Mouse (Mus musculus): ENCODE results near the gene Mrps24. TPM values are rescaled to one million over a fixed set of nuclear protein-coding genes. Genes with fewer than 3 reads are reported as not detected.

Mrps24 gene
- 10 to 100 TPM; 90.3 to 93.2 TPM for total RNA-seq (2021)

DNA sequence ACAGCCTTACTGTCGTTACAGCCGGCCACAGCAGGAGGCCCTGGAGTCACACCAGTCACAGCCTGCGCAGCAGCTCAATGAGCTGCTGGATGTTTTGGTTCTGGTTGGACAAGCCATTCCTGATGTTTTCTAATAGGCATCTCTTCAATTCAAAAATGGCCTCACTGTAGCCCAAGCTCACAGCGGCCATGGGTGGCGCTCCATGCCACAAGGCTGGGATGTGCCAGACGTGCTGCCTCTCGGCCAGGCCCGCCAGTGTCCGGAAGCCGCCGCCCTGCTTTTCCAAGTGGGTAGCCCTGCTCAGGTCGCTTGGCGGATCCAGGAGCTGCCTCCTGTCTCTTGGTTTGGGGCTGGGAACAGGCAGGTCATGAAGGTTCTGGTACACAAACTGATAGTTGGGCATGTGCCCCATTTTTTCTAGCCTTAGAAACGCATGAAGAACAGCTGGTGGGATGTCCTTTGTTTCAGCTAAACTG is at the start of gene Mrps24:
Gene Mrps24, minus strand, starts transcription at position 51 of the 476 bp plus-strand sequence.
- intact Hi-C loops (cut with DNase I): no loop called here
- no peak for DNase-seq

DNA sequence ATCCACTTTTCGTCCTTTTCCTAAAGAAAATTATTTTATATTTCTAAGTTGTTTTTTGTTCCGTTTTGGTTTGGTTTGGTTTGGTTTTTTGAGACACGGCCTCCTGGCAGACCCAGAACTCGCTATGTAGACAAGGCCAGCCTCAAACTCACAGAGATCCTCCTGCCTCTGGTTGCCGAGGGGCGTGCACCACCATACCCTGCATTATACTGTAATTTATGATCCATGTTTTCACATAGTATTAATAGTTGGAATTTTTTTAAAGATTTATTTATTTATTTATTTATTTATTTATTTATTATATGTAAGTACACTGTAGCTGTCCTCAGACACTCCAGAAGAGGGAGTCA is 47.1 kb upstream of the Mrps24 start:
- intact Hi-C loops (cut with DNase I): no loop called here
- DNase-seq: no peak

DNA sequence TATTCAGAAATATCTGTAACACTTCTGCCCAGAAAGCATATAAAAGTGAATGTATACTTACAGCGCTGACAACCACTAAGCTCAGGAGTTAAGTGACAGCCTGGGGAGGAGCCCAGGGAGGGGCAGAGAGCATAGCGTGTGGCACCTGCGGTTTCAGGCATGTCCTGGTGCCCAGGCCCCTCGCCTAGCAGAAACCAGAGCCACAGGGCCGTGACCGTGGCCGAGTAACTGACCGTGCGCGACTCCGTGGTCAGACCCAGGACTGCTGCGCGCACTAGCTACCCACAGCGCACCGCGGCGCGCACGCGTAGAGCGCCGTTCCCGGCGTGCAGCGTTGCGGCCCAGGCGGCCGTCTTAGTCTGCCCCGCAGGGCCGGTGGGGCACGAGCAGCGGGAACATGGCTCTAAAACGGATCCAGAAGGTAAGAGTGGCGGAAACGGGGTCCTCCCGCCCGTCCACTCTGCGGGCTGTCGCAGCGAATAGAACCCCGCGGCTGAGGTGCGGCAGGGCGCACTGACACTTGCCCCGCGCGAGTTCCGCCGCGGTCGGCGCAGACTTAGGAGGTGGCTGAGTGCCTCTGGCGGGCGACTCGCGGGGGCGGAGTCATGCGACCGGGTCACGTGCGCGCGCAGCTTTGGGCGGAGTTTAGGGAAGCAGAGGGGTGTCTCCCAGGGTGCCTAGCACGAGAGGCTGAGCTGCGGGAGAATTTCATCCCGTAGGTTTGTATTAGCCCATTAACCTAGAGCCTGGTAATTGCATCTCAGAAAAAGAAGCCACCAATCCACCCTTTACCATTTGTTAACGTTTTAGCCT is 46.5 kb upstream of the Mrps24 start, which contains the start of gene Urgcp:
Gene Urgcp, minus strand, starts transcription at position 557 of the 813 bp plus-strand sequence.
- intact Hi-C loops (cut with DNase I): no loop called here
- peak; percentile 94 for DNase-seq

DNA sequence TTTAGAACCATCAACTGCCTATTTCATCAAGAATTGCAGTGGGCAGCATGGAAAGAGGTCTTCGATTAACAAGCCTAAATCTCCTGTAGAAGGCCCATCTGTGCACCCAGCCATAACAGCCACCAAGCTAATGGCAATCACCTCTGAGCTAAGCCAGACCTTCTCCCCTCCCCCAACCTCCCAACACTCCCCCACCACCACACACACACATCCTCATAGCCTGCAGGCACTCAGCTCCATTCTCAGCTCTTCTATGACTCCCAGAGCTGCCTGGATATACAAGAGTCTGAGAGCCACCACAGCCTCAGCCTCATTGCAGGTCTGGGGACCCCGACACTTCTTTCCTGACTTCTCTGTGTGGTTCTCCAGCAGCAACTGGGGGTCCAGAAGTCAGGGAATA is 38.3 kb upstream of the Mrps24 start:
- intact Hi-C loops (cut with DNase I): no loop called here
- DNase-seq: no peak

DNA sequence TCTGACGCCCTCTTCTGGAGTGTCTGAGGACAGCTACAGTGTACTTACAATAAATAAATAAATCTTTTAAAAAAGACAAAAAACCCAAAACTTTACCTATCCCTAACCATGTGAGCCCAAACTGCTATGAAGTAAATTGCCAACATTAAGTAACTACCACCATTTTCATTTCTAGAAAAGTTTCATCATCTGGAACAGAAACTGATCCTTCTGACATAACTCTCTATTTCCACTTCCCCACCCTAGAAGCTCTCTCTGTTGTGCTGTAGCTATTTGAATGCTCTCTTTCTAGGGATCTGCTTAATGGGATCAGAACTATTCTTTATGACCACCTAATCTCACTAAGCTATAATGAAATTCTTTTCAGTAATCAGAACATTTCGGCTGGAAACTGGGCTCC is 29.5 kb upstream of the Mrps24 start:
- intact Hi-C loops (cut with DNase I): no loop called here
- DNase-seq: no peak

DNA sequence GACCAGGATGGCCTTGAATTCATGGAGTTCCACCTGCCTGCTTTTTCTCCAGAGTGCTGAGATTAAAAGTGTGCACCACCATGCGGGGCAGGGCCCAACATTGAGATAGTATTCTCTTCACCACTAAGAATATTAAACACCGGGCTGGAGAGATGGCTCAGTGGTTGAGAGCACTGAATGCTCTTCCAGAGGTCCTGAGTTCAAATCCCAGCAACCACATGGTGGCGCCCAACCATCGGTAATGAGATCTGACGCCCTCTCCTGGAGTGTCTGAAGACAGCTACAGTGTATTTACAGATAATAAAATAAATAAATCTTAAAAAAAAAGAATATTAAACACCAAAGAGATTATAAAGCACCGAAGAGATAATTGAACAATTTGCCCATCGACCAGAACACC is 26.6 kb upstream of the Mrps24 start:
- no peak for DNase-seq
- intact Hi-C loops (cut with DNase I): no loop called here

DNA sequence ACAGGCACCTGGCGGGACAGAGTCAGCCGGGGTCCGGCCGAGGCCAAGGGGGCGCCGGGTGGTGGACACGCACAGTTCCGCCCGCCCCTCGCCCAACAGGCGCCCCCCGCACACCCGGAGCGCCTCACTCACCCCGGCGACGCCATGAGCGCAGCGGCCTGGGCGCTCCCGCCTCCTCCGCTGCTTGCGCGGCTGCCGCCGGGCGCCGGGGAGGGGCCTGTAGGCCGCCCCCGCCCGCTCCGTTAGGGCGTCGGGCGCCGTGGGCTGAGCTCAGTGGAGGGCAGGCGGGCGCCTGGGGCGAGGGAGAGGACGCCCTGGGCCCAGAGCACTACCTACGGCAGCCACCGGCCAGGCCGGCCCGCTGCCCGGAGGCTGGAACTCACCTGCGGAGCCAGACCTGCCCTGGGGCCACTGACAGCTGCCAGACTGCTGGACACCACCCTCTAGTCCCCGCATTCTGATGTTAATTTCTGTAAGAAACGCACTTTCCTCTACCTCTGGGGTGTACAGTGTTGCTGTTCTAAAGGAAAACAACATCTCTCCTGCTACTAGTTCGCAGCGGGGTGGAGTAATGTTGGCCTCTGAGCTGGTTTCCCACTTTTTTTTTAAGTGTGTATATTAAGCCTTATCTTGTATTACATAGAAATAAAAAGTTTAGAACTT is 25.6 kb upstream of the Mrps24 start:
- DNase-seq: peak; percentile 52
- intact Hi-C loops (cut with DNase I): no loop called here

DNA sequence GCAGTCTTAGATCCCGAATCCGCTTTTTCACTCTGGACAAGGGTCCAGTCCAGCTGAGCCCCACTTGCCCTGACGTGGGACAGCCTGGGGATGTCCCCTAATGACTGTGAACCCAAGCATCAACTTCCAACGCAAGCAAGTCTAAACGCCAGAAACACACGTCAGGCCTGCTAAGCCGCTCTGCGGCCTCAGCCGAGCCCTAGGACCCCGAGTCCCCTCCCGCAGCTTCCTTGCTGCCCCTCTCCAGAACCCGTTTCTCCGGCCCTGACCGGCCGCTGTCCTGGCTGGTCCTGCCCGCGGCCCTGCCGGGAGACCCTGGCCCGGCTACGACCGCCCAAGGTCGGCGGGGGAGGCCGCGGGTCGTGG is 25.1 kb upstream of the Mrps24 start:
- intact Hi-C loops (cut with DNase I): no loop called here
- DNase-seq: peak; percentile 34

DNA sequence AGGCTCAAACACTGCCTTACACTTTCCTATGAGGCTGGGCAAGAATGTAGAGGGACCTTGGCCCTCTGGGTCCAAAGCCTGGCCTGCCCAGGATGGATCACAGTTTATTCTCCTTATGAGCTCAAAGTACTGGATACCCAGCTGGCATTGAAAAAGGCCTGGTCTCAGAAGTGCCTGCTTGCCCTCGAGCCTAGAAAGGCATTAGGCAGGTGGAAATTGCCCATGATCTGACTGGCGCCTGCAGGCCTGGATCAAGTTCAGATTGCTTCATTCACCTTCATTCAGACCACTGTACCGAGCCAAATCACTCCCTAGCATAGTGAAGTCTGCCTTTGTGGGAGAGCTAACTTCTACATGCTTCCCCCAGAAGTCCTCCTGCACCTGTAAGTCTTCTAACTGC is 24.4 kb upstream of the Mrps24 start:
- DNase-seq: no peak
- intact Hi-C loops (cut with DNase I): no loop called here

DNA sequence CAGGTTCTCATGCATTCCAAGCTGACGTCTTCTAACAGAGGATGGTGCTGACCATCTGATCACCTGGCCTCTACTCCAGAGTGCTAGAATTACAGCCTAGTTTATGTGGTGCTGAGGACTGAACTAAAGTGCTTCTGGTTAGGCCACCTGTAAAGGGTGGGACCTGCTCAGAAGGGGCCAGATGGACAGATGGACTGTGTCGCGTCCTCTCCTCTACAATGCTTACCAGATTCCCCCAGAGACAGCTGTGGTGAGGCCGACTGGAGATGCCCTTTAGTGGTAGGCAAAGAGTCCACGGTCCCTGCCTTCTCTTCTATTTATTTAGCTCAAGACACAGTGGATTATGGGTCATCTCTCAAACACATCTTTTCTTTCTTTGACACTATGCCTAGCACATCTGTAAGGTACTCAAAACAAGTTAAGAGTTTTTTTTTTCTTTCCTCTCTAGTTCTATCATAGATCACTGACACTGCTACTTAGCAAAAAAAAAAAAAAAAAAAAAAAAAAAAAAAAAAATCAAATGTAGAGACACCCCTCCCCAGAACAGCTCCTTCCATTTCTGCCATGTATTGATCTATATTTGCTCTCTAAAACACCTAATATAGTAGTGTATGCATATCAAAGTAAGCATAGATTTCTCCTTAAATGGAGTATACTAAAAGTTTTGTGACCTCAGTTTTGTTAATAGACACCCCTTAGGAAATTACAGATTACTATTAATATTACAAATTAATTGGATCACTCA is 23.6 kb upstream of the Mrps24 start:
- DNase-seq: no peak
- intact Hi-C loops (cut with DNase I): no loop called here

DNA sequence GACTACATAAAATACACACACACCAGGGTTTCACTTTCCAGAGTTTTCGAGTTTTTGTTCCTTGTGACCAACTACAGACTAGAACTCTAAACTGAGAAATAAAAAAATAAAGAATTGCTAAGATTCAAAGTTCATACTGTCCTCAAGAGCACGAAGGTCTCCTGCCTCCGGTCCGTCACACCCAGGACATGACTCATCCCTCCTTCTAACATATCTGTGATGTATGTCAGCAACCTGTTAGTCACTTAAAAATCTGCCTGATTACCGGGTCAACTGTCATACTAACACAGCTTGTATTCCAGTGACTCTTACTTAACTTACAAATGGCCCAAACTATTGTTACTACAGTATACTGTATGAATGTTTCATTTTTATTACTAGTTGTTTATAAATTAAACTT is 21.7 kb upstream of the Mrps24 start:
- intact Hi-C loops (cut with DNase I): no loop called here

DNA sequence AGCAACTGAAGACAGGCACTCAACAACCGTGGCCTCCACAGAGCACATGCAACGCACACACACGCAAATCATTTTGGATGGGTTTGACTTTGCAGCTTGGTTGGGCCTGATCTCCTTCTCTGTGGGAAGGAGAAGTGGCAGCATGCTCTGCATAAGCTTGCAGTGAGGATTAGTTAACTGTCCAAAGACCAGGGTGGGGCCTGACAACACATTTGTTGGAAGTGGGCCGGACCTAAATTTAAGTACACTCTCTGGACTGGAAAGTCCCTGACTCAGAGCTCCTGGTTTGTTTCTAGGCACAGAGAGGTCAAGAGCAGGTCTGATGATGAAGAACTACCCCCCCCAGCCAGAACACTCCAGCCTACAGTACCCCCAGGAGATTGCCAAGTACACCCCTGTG is 18.8 kb upstream of the Mrps24 start:
- intact Hi-C loops (cut with DNase I): no loop called here
- no peak for DNase-seq

More for the DNA sequence above, 21.7 kb upstream of the Mrps24 start:
- DNase-seq: no peak

DNA sequence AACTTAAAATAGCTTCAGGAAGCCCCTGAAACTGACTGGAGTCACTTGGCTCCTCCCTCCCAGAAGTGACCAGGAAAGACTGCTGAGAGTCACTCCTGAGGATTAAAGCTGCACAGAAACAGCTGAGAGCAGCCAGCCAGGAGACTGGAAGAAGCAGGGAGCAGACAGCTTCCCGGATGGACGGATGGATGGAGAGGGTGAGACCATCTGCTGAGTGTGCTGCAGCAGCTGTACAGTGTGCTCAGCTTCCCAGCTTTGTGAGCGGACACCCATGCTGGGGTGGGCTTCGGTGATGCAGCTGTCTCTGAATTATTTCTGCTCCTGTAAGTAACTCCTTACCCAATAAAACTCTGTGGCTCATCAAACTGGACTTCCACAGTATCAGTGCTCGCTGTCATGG is 16.9 kb upstream of the Mrps24 start:
- DNase-seq: peak; percentile 41
- intact Hi-C loops (cut with DNase I): no loop called here

DNA sequence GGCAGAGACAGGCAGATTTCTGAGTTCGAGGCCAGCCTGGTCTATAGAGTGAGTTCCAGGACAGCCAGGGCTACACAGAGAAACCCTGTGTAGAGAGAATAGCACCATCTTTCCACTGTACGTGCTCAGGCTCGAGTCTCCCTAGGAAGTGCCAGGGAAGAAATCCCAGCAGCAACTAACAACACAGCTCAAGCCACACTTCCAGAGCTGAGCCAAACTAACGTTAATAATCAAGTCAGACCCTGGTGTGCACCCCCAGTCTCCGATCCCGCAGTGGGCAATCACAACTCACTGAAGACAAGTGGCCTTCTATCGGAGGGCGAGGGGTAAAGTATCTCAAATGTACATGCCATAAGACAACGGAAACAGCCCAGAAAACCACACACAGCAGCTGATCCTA is 14.1 kb upstream of the Mrps24 start:
- intact Hi-C loops (cut with DNase I): no loop called here
- DNase-seq: no peak

DNA sequence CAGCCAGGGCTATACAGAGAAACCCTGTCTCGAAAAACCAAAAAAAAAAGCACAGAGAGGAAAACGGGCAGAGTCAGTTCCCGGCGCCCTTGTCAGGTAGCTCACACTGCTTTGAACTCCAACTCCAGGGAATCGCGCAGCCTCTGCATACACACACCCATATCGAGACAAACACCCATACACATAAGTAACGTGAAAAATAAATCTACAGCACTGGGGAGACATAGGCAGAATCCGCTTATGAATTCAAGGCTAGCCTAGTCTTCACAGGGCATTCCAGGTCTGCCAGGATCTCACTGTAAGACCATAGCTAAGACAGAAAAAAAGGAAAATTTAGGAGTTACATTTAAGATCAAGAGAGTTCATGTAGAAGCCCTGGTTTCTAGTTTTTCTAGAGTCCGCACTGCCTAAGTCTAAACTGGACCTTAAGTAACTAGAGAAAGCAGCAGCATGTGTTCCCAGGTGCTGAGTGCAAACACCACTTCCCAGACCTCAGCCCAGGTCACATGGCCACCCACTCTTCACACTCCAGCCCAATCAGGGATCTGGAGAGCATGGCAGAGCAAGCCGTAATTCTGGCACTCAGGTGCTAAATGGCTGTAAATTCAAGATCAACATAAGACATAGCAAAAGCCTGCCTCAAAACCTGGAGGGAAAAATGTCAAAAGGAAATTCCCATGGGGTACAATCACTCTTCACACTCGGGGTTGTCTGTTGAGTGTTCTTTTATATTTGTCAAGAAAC is 3.3 kb upstream of the Mrps24 start:
- intact Hi-C loops (cut with DNase I): no loop called here
- no peak for DNase-seq

DNA sequence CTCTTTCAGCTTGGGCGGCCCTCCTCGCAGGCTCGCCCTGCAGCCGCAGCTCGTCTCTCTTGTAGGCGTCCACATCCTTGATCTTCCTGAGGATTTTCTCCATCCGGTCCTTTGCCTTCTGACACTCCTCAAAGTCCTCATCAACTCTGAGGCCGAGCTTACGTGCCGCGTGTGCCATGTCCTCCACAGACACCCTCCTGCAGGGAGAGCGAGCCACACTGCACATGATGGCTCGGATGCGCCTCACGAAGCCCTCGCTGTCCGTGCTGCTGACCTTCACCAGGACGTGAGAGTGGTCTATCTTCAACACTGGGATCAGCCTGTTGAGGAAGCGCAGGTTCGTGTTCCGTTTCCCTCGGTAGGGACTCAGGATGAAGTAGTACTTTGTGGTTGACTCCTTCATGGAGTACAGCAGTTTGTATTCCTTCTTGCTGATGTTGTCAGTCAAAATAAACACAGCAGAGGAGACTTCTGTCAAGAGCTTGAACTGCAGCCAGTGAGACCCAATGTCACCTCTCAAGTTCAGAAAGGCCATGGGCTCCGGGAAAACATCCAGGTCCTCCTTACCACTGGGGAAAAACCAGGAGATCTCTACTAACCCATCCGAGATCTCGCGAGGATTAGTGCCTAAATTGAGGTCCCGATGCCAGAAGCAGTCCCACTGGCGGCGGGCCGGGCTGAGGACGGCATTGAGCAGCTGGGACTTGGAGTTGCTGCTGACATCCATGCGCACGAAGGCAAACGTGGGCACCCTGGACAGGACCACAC is 1.6 kb upstream of the Mrps24 start:
- DNase-seq: no peak

DNA sequence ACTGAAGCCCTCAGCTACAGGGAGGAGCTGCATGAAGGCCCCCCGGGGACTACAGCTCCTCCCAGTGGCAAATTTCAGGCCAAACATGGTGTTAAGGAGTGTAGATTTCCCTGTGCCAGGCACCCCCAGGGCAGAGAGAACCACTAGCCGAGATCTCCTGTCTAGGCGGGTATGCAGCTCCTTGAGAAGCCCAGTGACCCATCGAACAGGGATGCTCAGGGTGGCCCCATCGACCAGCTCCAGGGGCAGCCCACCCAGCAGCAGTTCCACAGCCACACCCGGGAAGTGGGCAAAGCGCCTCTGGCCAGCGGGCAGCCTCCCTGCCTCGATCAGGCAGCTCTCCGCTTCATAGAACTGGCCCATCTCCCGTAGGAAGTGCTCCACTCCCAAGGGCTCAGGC is 766 bp upstream of the Mrps24 start:
- intact Hi-C loops (cut with DNase I): no loop called here
- DNase-seq: no peak

More for the DNA sequence above, 1.6 kb upstream of the Mrps24 start:
- intact Hi-C loops (cut with DNase I): no loop called here

DNA sequence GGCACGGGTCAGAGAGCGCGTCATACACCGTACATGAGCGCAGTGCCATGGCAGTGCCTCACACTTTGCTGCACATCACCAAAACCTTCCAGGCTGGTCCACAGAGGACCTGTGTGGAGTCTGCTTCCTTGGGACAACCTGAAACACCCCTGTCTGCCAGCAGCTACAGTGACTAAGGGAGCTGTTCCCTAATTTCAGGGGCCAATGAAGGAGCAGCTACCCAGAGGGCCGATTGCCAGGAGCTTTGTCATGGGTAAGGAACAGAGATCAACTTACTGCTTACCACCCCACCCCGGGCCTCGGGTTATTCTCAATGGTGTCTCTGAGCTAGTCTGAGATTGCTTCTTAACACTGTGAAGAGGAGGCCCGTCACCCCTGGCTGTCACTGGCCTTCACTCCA is 301 bp downstream of the Mrps24 start:
- no peak for DNase-seq
- intact Hi-C loops (cut with DNase I): no loop called here

DNA sequence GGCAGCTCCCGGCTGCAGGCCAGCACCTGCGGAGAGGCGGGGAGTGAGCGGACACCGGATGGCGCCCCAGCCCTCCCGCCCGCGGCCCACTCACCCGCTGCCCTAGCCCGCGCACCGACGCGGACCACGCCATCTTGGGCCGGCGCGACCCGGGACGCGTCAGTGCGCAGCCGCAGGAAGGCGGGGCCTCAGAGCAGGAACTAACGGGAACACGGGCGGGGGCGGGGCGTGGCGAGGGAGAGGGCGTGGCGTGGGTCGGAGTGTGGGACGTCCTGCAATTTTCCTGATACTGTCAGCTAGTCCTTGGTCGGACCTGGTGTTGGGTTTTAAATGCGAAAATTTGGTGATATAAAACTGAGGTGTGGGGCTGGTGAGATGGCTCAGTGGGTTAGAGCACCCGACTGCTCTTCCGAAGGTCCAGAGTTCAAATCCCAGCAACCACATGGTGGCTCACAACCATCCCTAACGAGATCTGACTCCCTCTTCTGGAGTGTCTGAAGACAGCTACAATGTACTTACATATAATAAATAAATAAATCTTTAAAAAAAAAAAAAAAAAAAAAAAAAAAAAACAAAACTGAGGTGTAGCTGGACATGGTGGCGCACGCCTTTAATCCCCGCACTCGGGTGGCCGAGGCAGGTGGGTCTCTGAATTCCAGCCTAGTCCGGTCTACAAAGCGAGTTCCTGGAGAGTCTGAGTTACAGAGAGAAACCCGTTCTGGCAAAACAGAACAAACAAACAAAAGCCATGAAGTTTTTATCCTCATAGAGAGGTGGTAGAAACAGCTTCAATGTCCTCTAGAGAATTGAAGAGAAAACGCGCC is 7.7 kb downstream of the Mrps24 start:
- intact Hi-C loops (cut with DNase I): loop anchor here (10.0 kb wide), 2 partner anchors 143 to 223 kb away; partner anchors contain the start of gene Ankrd36
- DNase-seq: peak; percentile 94

Data from left cerebral cortex, postnatal 4 days (tissue).